Mouse (Mus musculus) liver, embryonic 18 days (tissue): ENCODE results near the gene Rap1gds1. TPM values are rescaled to one million over a fixed set of nuclear protein-coding genes. Genes with fewer than 3 reads are reported as not detected.

Experiments used
- polyA plus RNA-seq: library from polyadenylated mRNA; depleted of rRNA; stranded (reverse); fragments of >200 nt; gene quantifications from 2 replicates; pipeline ENCODE4 v1.2.3, GENCODE M21; 2012; rRNA removed

The Rap1gds1 gene
- 7.2 and 8.1 TPM in 2 replicates for polyA plus RNA-seq

GRCm38 (mm10) chr3:139074484-139075211, at the start of gene Rap1gds1:
Gene Rap1gds1, minus strand, starts transcription at chr3:139075201.

Other genes starting within 250 kb of the Rap1gds1 start
- not detected in 2 replicates for gene Stpg2, start 130.5 kb upstream of the Rap1gds1 start, polyA plus RNA-seq